Comparison of ENCODE assay signal across 9 mouse cellular contexts in the genomic region with DNA sequence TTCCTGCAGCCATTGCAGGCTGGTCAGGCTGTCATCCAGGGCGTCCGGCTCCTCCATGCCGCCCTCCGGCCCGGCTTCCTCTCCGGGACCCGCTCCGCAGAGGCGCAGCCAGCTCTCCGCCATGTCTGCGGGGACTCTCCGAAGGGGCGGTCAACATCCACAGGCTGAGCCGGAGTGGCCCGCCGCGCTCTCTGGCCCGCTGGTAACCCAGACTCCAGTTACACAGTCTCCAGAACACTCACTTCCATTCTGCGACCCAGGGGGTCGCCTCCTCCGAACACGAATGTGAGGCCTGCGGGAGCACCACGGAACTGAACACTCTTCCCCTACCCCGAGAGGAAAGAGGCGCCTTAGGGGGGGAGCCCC. TPM values are rescaled to one million over a fixed set of nuclear protein-coding genes. Genes with fewer than 3 reads are reported as not detected.
A peak's percentile ranks its signal among the peaks of the same experiment; 100 is the strongest.
DNase-seq lines count a peak whose midpoint lies in the region; ATAC-seq lines count a peak whose summit lies in the region.
"Had no signal": no experiment of that assay in that cellular context is flagged by ENCODE, and none has a peak within 500 bp of the region (broad histone marks: within the 10 kb centered on the region; RNA-seq: fewer than 3 reads in every experiment).

No protein-coding gene starts in this region.

- no peaks in the 10 kb centered on the region for H3K36me3 ChIP-seq in heart, embryonic 10.5 days
- 0 out of 2 replicates have a peak, but pooled peaks cover 4% of the 10 kb centered on the region for H3K36me3 ChIP-seq in hindbrain, embryonic 15.5 days
- peaks cover 10% of the 10 kb centered on the region for H3K36me3 ChIP-seq in midbrain, embryonic 13.5 days

- intact Hi-C loops in left cerebral cortex, postnatal 25 days (cut with DNase I): no loop called here
- intact Hi-C loops in left cerebral cortex, postnatal 36 days (cut with DNase I): no loop called here

- WGBS in heart, embryonic 10.5 days: 1% methylated on average over 26 of the region's 26 CpGs
- 4% methylated on average over 26 of the region's 26 CpGs for WGBS in hindbrain, embryonic 15.5 days
- 12% methylated on average over 26 of the region's 26 CpGs for WGBS in midbrain, embryonic 13.5 days

- H3K4me1 ChIP-seq in heart, embryonic 10.5 days: peaks cover 68% of the 10 kb centered on the region
- H3K4me1 ChIP-seq in hindbrain, embryonic 15.5 days (replicated peaks): peaks cover 72% of the 10 kb centered on the region
- peaks cover 78% of the 10 kb centered on the region for H3K4me1 ChIP-seq in midbrain, embryonic 13.5 days (replicated peaks)

- peak overlapping the region; percentile 72 for H3K4me3 ChIP-seq in heart, embryonic 10.5 days
- peak overlapping the region; percentile 53 for H3K4me3 ChIP-seq in hindbrain, embryonic 15.5 days
- H3K4me3 ChIP-seq in midbrain, embryonic 13.5 days (replicated peaks): peak overlapping the region; percentile 50

- peaks cover 83% of the 10 kb centered on the region for H3K27me3 ChIP-seq in heart, embryonic 10.5 days (ENCODE audit: insufficient read depth, poor library complexity, severe bottlenecking)
- H3K27me3 ChIP-seq in hindbrain, embryonic 15.5 days: peaks cover 19% of the 10 kb centered on the region
- H3K27me3 ChIP-seq in midbrain, embryonic 13.5 days: peaks cover 20% of the 10 kb centered on the region

- ATAC-seq in hindbrain, embryonic 15.5 days (ENCODE audit: low FRiP score, low read depth): no peak
- no peak for ATAC-seq in midbrain, embryonic 13.5 days

- peak overlapping the region; percentile 100 for H3K4me2 ChIP-seq in hindbrain, embryonic 15.5 days
- H3K4me2 ChIP-seq in midbrain, embryonic 13.5 days (replicated peaks): peak overlapping the region; percentile 94

- no peaks in the 10 kb centered on the region for H3K9me3 ChIP-seq in heart, embryonic 10.5 days
- H3K9me3 ChIP-seq in hindbrain, embryonic 15.5 days: no peaks in the 10 kb centered on the region
- no peaks in the 10 kb centered on the region for H3K9me3 ChIP-seq in midbrain, embryonic 13.5 days

- no peak for DNase-seq in heart, embryonic 10.5 days (ENCODE audit: low spot score)
- no peak for DNase-seq in heart, adult 9 months (ENCODE audit: low spot score in 2 of 2)
- peak; percentile 16 for DNase-seq in R1 (ENCODE audit: low read depth, low spot score)
- no peak for DNase-seq in left cerebral cortex, postnatal 25 days (ENCODE audit: low spot score in 2 of 2)
- DNase-seq in left cerebral cortex, postnatal 36 days (ENCODE audit: low spot score in 2 of 2): no peak
- no peak for DNase-seq in thymus, postnatal 0 days (ENCODE audit: low spot score)

- 0 out of 2 replicates have a peak overlapping the region, but pooled peaks have one; percentile 10 for H3K9ac ChIP-seq in hindbrain, embryonic 15.5 days
- peak overlapping the region; percentile 34; the same call in 1 of the 2 replicates for H3K9ac ChIP-seq in midbrain, embryonic 13.5 days (replicated peaks)

- 0 out of 2 replicates have a peak overlapping the region, but pooled peaks have one; percentile 13 for H3K27ac ChIP-seq in heart, embryonic 10.5 days
- peak overlapping the region; percentile 46; the same call in 1 of the 2 replicates for H3K27ac ChIP-seq in hindbrain, embryonic 15.5 days (replicated peaks)
- no peak overlapping the region for H3K27ac ChIP-seq in midbrain, embryonic 13.5 days

RNA-seq across cellular contexts. Expression of gene Foxj1, which starts 0.8 kb away (rescaled TPM):
- 0.31 and 0.74 TPM in 2 replicates for polyA plus RNA-seq in heart, embryonic 10.5 days (2016; fragmentation: Nextera tagmentation; extraction: Ambion mirVana)
- polyA plus RNA-seq in hindbrain, embryonic 15.5 days (2015; fragmentation: Nextera tagmentation; extraction: Ambion mirVana): 13.7 and 23.2 TPM in 2 replicates
- 6.2 and 12.4 TPM in 2 replicates for polyA plus RNA-seq in midbrain, embryonic 13.5 days (2015; fragmentation: Nextera tagmentation; extraction: Ambion mirVana)
- total RNA-seq in left cerebral cortex, postnatal 25 days (2021): 1 to 10 TPM; 4.8 to 6.3 TPM
- 1 to 10 TPM; 5.0 to 5.2 TPM for total RNA-seq in left cerebral cortex, postnatal 36 days (2021)
- 1.3 and 1.5 TPM in 2 replicates for polyA plus RNA-seq in thymus, postnatal 0 days (2015; fragmentation: Nextera tagmentation; extraction: Ambion mirVana)

RNA-seq across cellular contexts. Expression of gene Exoc7, which starts 27.4 kb away (rescaled TPM):
- 48.7 and 56.4 TPM in 2 replicates for polyA plus RNA-seq in heart, embryonic 10.5 days (2016; fragmentation: Nextera tagmentation; extraction: Ambion mirVana)
- 106 and 108 TPM in 2 replicates for polyA plus RNA-seq in hindbrain, embryonic 15.5 days (2015; fragmentation: Nextera tagmentation; extraction: Ambion mirVana)
- 92.0 and 104 TPM in 2 replicates for polyA plus RNA-seq in midbrain, embryonic 13.5 days (2015; fragmentation: Nextera tagmentation; extraction: Ambion mirVana)
- total RNA-seq in left cerebral cortex, postnatal 25 days (2021): 10 to 100 TPM; 95.7 to 97.4 TPM
- total RNA-seq in left cerebral cortex, postnatal 36 days (2021): 100 to 1,000 TPM in 1 of 2 experiments, 10 to 100 TPM in 1; 93.0 to 100 TPM
- polyA plus RNA-seq in thymus, postnatal 0 days (2015; fragmentation: Nextera tagmentation; extraction: Ambion mirVana): 73.0 and 74.5 TPM in 2 replicates

RNA-seq across cellular contexts. Expression of gene Galr2, which starts 53.7 kb away (rescaled TPM):
- polyA plus RNA-seq in heart, embryonic 10.5 days (2016; fragmentation: Nextera tagmentation; extraction: Ambion mirVana): 0.07 and 0.21 TPM in 2 replicates
- polyA plus RNA-seq in hindbrain, embryonic 15.5 days (2015; fragmentation: Nextera tagmentation; extraction: Ambion mirVana): 0.51 and 0.68 TPM in 2 replicates
- polyA plus RNA-seq in midbrain, embryonic 13.5 days (2015; fragmentation: Nextera tagmentation; extraction: Ambion mirVana): 0.22 and 0.26 TPM in 2 replicates
- not detected for total RNA-seq in left cerebral cortex, postnatal 25 days (2021)
- not detected for total RNA-seq in left cerebral cortex, postnatal 36 days (2021)
- 0.49 and 0.59 TPM in 2 replicates for polyA plus RNA-seq in thymus, postnatal 0 days (2015; fragmentation: Nextera tagmentation; extraction: Ambion mirVana)
- polyA plus RNA-seq: spleen, adult 2 months had no signal
